Mouse (Mus musculus) ES-Bruce4 (cell line): Measurements from ENCODE around the gene Gm11027. TPM values are rescaled to one million over a fixed set of nuclear protein-coding genes. Genes with fewer than 3 reads are reported as not detected.

Experiments used
- H3K27ac ChIP-seq: 2 replicates; pipeline ENCODE4 v1.5.1; 2012; ENCODE audit warnings: low read length, inconsistent platforms; ENCODE audit not compliant: insufficient read depth
- H3K27me3 ChIP-seq: 2 replicates; pipeline ENCODE4 v1.6.1; 2012; ENCODE audit warnings: mild to moderate bottlenecking, low read length, inconsistent platforms; ENCODE audit not compliant: control insufficient read depth, poor library complexity, insufficient read depth, severe bottlenecking
- H3K36me3 ChIP-seq: 2 replicates; pipeline ENCODE4 v1.6.1; 2012; ENCODE audit warnings: inconsistent platforms, mild to moderate bottlenecking, low read length, moderate library complexity; ENCODE audit not compliant: control insufficient read depth, poor library complexity, insufficient read depth, severe bottlenecking
- H3K4me1 ChIP-seq: one replicate; pipeline ENCODE4 v1.8.1; 2011; ENCODE audit warnings: low read length; ENCODE audit not compliant: control insufficient read depth, insufficient read depth
- H3K4me3 ChIP-seq: 2 replicates; pipeline ENCODE4 v1.5.1; 2011; ENCODE audit warnings: low read depth, mild to moderate bottlenecking, low read length
- H3K9ac ChIP-seq: 2 replicates; pipeline ENCODE4 v1.6.1; 2012; ENCODE audit warnings: low read depth, mild to moderate bottlenecking, inconsistent platforms; ENCODE audit not compliant: poor library complexity, severe bottlenecking
- H3K9me3 ChIP-seq: replicated peaks from 2 replicates; pipeline ENCODE4 v1.6.1; 2012; ENCODE audit warnings: mild to moderate bottlenecking, low read length, inconsistent platforms; ENCODE audit not compliant: control insufficient read depth, poor library complexity, insufficient read depth, severe bottlenecking
- CTCF ChIP-seq: IDR thresholded peaks from one replicate; pipeline ENCODE4 v1.8.1; 2011; ENCODE audit warnings: low read depth, low read length
- EP300 ChIP-seq: IDR thresholded peaks from 2 replicates; pipeline ENCODE4 v1.6.1; 2011; ENCODE audit warnings: low read depth, low read length; ENCODE audit not compliant: insufficient read depth
- POLR2A ChIP-seq: IDR thresholded peaks from one replicate; pipeline ENCODE4 v1.8.1; 2011; ENCODE audit warnings: low read length; ENCODE audit not compliant: insufficient read depth
- polyA plus RNA-seq: library from polyadenylated mRNA; stranded (reverse); fragments of >200 nt; gene quantifications from 2 replicates; pipeline ENCODE4 v1.2.4, GENCODE M21; 2011; ENCODE audit warnings: low read depth; ENCODE audit not compliant: missing spikeins, insufficient read depth, insufficient read length

The Gm11027 gene
- polyA plus RNA-seq, 1 experiment, result not detected

GRCm38 (mm10) chr12:116280149-116280652, 5.0 kb downstream of the Gm11027 start:
- Histone ChIP-seq H3K27me3 (no peaks in the 10 kb centered on the region), H3K36me3 (no peaks in the 10 kb centered on the region), H3K4me3 (peak overlapping the region; percentile 95), H3K27ac (peak overlapping the region; percentile 96), H3K9me3 (no peaks in the 10 kb centered on the region), H3K4me1 (no peaks in the 10 kb centered on the region), H3K9ac (peak overlapping the region; percentile 66)
- no peak for TF ChIP-seq POLR2A
- no peak for TF ChIP-seq EP300
- TF ChIP-seq CTCF, result no peak

- H3K27ac ChIP-seq, result peak within 1 kb of the TSS; percentile 96
- H3K4me1 ChIP-seq, result no peaks in the 10 kb centered on the region
- H3K36me3 ChIP-seq, result no peaks in the 10 kb centered on the region
- peak within 1 kb of the TSS; percentile 95 for H3K4me3 ChIP-seq
- H3K9me3 ChIP-seq, result no peaks in the 10 kb centered on the region
- peak within 1 kb of the TSS; percentile 70 for H3K9ac ChIP-seq
- H3K27me3 ChIP-seq, result no peaks in the 10 kb centered on the region
- TF ChIP-seq POLR2A (peak; percentile 25), CTCF (no peak), EP300 (peak; percentile 57; the same call in 1 of the 2 replicates)
These were observed 5.6 kb downstream of the Gm11027 start, which contains the start of gene Esyt2 for GRCm38 (mm10) chr12:116280653-116281364. Gene Esyt2 (plus strand): TSS chr12:116281196.

GRCm38 (mm10) chr12:116281427-116282281, 6.5 kb downstream of the Gm11027 start:
- H3K36me3 ChIP-seq, result no peaks in the 10 kb centered on the region
- TF ChIP-seq EP300, result no peak
- TF ChIP-seq POLR2A, result no peak
- no peak for TF ChIP-seq CTCF
- peak overlapping the region; percentile 70 for H3K9ac ChIP-seq
- H3K4me1 ChIP-seq, result no peaks in the 10 kb centered on the region
- peak overlapping the region; percentile 89 for H3K4me3 ChIP-seq
- H3K9me3 ChIP-seq, result no peaks in the 10 kb centered on the region
- H3K27ac ChIP-seq, result no peak overlapping the region
- no peaks in the 10 kb centered on the region for H3K27me3 ChIP-seq

- no peak overlapping the region for H3K9ac ChIP-seq
- H3K36me3 ChIP-seq, result no peaks in the 10 kb centered on the region
- H3K4me3 ChIP-seq, result no peak overlapping the region
These were observed 7.7 kb downstream of the Gm11027 start for GRCm38 (mm10) chr12:116282856-116283255.

GRCm38 (mm10) chr12:116283511-116283910, 8.3 kb downstream of the Gm11027 start:
- Histone ChIP-seq H3K27me3 (no peaks in the 10 kb centered on the region), H3K36me3 (no peaks in the 10 kb centered on the region), H3K4me3 (no peak overlapping the region), H3K9me3 (no peaks in the 10 kb centered on the region), H3K27ac (no peak overlapping the region), H3K4me1 (no peaks in the 10 kb centered on the region), H3K9ac (no peak overlapping the region)
- TF ChIP-seq CTCF (no peak), EP300 (no peak), POLR2A (no peak)

More at GRCm38 (mm10) chr12:116282856-116283255, 7.7 kb downstream of the Gm11027 start:
- no peak overlapping the region for H3K27ac ChIP-seq
- TF ChIP-seq CTCF (no peak), EP300 (no peak), POLR2A (no peak)
- H3K27me3 ChIP-seq, result no peaks in the 10 kb centered on the region
- H3K4me1 ChIP-seq, result no peaks in the 10 kb centered on the region
- H3K9me3 ChIP-seq, result no peaks in the 10 kb centered on the region

GRCm38 (mm10) chr12:116293185-116293584, 18.0 kb downstream of the Gm11027 start:
- TF ChIP-seq EP300 (no peak), POLR2A (no peak), CTCF (no peak)
- no peaks in the 10 kb centered on the region for H3K36me3 ChIP-seq
- H3K27me3 ChIP-seq, result no peaks in the 10 kb centered on the region
- H3K9me3 ChIP-seq, result no peaks in the 10 kb centered on the region
- no peak overlapping the region for H3K27ac ChIP-seq
- H3K9ac ChIP-seq, result no peak overlapping the region
- H3K4me1 ChIP-seq, result no peaks in the 10 kb centered on the region
- H3K4me3 ChIP-seq, result no peak overlapping the region
